Mouse (Mus musculus): ENCODE results near the gene Vps54.

Gene Vps54

DNA sequence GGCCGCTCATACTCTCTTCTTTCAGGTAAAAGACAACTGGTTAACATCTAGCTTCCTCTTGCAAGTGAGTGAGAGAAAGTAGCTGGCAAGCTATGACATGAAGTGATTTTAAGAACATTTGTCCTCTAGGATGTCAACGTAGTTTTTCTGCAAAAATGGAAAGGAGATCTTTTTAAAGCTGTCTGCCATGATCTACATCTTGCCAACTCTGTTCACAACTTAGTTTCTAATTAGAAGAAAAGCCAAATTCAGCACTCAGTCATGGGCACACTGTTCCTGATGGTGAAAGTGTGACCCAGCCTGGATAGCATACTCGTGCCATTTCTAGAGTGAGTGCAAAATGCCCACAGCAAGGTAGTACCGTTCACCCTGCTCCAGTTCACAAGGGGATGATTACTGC, 100.0 kb downstream of the Vps54 start:
- DNase-seq (ENCODE audit: low read depth) = no peak

- DNase-seq (ENCODE audit: low read depth) = no peak
Observed at GRCm38 (mm10) chr11:21343490-21343889, 104.4 kb downstream of the Vps54 start.

DNA sequence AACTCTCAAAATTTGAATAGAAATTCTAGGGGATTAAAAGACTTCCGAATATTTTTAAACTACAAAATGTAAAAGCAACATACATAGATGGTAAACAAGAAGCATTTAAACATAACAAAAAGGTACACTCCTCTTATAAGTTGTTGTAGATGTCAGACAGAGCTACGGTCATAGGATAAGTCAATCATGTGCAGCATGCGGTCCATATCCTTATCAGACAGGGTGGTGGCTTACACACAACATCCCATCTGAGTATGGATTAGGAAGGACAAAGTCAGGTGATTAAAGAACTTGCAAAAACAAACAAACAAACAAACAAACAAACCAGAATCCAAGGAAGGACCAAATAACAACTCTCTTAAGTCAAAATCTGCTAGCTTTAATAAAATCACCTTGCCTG, 106.9 kb downstream of the Vps54 start:
- DNase-seq (ENCODE audit: low read depth) = no peak

GRCm38 (mm10) chr11:21348890-21349289, 109.8 kb downstream of the Vps54 start:
- no peak for DNase-seq (ENCODE audit: low read depth)

- no peak for DNase-seq (ENCODE audit: low read depth)
Observed at GRCm38 (mm10) chr11:21351296-21351695, 112.2 kb downstream of the Vps54 start.

DNA sequence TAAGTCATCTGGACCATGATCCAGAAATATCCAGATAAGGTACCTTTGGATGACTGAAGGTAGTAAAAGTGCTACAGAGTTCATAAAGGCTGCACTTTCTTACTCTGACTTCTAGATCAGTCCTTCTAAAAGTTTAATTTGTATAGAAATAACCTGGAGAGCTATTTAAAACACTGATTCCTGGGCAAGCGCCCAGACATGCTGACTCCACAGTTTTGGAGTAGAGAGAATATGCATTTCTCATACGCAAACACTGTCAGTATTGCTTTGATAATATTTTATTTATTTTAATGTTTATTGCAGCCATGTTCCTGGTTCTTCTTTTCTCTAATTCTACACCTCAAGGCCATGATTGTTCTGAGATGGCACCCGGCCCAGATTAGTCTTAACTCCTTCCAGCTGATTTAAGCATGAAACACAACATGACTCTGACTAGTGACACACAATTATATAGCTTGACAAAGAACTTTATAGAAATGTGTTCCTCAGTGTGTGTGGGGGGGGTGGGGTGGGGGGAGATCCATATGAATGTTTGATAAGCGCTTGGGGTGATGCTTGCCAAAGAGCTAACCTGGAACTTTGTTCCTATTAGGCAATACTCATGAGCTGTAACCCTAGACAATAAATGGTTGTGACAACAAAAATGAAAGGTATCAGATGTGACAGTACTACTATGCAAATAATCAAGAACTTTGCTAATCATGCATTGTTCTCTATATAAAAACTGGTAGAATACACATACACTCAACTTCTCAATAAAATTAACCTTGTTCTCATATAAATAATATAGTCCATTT, 124.3 kb downstream of the Vps54 start:
- no peak for DNase-seq (ENCODE audit: low read depth)

DNA sequence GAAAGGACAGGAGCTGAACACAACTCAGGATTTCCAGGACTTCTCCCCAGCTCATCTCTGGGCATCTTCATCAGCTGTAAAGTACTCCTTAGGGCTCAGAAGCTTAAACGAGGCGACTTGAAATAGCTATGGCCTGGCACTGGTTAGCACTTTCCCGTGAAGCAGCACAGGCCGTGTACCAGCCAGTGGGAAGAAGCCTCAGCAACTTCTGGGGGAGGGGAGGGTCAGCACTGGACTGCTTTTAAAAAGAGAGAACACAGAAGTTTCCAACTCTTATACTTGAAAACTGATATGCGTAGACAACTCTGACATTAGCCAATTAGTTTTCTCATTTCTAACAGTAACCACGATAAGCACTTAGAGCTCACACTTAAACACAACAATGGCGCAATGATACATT, 129.4 kb downstream of the Vps54 start:
- no peak for DNase-seq (ENCODE audit: low read depth)

DNA sequence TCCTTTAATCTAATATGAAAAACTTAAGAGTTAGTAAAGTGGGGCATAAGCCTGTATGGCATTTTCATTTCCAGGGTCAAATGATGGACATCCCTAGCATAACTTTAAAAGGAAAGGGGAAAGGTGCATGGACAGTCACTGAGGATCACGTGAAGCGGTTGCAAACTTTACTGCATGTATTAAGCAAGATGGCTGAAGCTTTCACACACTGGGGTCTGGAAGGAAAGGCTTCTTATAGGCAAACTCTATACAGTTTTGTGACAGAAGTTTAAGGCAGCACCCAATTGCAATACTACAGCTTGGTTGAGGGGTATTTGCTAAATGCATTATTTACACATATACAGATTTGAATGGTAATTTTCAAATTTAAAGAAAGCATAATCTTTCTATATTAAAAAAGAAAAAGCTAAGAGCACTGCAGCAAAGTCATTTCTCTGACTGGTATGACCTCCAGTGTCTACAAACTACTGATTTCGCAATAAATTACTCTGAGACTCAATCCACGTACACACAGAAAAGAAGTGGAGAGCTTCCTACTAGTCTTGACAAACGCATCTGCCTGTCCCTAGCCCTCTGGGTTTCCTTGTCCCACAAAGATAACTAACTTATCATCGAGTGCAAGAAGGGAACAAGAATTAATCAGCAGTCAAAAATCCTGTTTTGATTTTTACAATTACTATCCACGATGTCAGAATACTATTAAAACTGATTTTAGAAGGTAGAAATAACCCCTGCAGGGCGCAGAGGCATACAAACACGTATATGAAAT, 130.4 kb downstream of the Vps54 start:
- DNase-seq (ENCODE audit: low read depth) = no peak

- DNase-seq (ENCODE audit: low read depth) = no peak
Observed at GRCm38 (mm10) chr11:21370399-21371121, 131.5 kb downstream of the Vps54 start.

Data from c-Kit-positive CD71-positive TER-119-negative erythroid progenitor cells, embryonic 14.5 days (primary cell).